Mouse (Mus musculus) left cerebral cortex, postnatal 25 days (tissue): ENCODE measurements around the gene Prh1. TPM values are rescaled to one million over a fixed set of nuclear protein-coding genes. Genes with fewer than 3 reads are reported as not detected.
"Not testable (repeated sequence)": the region's sequence is repeated elsewhere in the genome, so short reads cannot be mapped to it uniquely, and the experiment has no call there.

Source experiments
- DNase-seq, 2 experiments: peaks; one replicate each; pipeline ENCODE4 v3.0.0; 2022; ENCODE audit warnings: low spot score in 2 of 2, mixed read lengths in 1 of 2
- intact Hi-C: fragments of 180-260 bp; cut with DNase I; formaldehyde crosslinking; loops from one replicate; pipeline ENCODE4 v1.15.1; 2025
- total RNA-seq, 2 experiments: library from RNA; stranded (reverse); gene quantifications; 2 replicates each; pipeline ENCODE4 v1.2.3; 2021

Prh1 gene
- total RNA-seq: not detected

DNA sequence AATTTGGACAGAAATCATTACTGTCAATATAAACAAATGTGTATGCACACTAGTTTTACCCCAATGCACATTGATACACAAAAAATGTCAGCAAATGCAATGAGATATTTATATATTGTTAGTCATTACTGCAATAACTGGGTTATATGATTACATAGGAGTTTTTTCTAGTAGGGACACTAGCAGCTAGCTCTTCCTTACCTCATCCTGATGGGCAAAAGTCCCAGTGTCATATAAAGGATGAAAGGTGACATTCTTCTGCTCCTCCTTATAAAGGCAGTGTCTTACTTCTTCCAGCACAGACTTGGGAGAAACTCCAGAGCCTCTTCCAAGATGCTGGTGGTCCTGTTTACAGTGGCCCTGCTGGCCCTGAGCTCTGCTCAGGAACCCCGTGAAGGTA lies at the start of gene Prh1:
TSS of gene Prh1 (plus strand) at position 301 of the 400 bp plus-strand sequence.
- DNase-seq, intact Hi-C loops: not testable (repeated sequence)

DNA sequence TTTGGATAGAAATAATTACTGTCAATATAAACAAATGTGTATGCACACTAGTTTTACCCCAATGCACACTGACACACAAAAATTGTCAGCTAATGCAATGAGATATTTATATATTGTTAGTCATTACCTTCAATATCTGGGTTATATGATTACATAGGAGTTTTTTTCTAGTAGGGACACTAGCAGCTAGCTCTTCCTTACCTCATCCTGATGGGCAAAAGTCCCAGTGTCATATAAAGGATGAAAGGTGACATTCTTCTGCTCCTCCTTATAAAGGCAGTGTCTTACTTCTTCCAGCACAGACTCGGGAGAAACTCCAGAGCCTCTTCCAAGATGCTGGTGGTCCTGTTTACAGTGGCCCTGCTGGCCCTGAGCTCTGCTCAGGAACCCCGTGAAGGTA lies 26.0 kb downstream of the Prh1 start, which contains the start of gene Prp2:
TSS of gene Prp2 (plus strand) at position 301 of the 400 bp plus-strand sequence.
- DNase-seq, intact Hi-C loops: not testable (repeated sequence)

Other genes starting within 250 kb of the Prh1 start
- not detected for gene Gm8882, start 205.7 kb upstream of the Prh1 start, total RNA-seq
- not detected for gene Prp2, start 26.1 kb downstream of the Prh1 start, total RNA-seq
- gene A630073D07Rik, start 81.7 kb downstream of the Prh1 start, total RNA-seq: not detected
- gene Tas2r120, start 87.1 kb downstream of the Prh1 start, total RNA-seq: not detected
- gene Tas2r121, start 131.2 kb downstream of the Prh1 start, total RNA-seq: not detected
- not detected for gene Tas2r122, start 142.1 kb downstream of the Prh1 start, total RNA-seq
- not detected for gene Tas2r115, start 168.2 kb downstream of the Prh1 start, total RNA-seq
- gene Tas2r124, start 184.9 kb downstream of the Prh1 start, total RNA-seq: not detected
- not detected for gene Tas2r102, start 192.3 kb downstream of the Prh1 start, total RNA-seq
- not detected for gene Tas2r136, start 208.4 kb downstream of the Prh1 start, total RNA-seq
- not detected for gene Tas2r117, start 233.0 kb downstream of the Prh1 start, total RNA-seq